Mouse (Mus musculus): ENCODE results near the gene Fam178b. TPM values are rescaled to one million over a fixed set of nuclear protein-coding genes. Genes with fewer than 3 reads are reported as not detected.
"Not testable (repeated sequence)": the region's sequence is repeated elsewhere in the genome, so short reads cannot be mapped to it uniquely, and the experiment has no call there.

Fam178b gene
- polyA plus RNA-seq, 1 experiment: 1.1 TPM

GRCm38 (mm10) chr1:36670256-36670655 is 12.7 kb downstream of the Fam178b start:
- no peaks in the 10 kb centered on the region for H3K4me1 ChIP-seq (ENCODE audit: control insufficient read depth, insufficient read depth, low read length)
- WGBS: 87% methylated on average over 4 of the region's 4 CpGs
- TF ChIP-seq CTCF (IDR thresholded peaks at IDR 0.05; ENCODE audit: borderline replicate concordance, insufficient read depth, low read depth, low read length): no peak
- TF ChIP-seq POLR2A (IDR thresholded peaks at IDR 0.05; ENCODE audit: borderline replicate concordance, insufficient read depth, low read length): no peak
- H3K27me3 ChIP-seq (ENCODE audit: control insufficient read depth, insufficient read depth, low read length): no peaks in the 10 kb centered on the region
- no peak for DNase-seq
- no peak overlapping the region for H3K4me3 ChIP-seq (replicated peaks; ENCODE audit: insufficient read depth, low read depth, low read length)
- no peak overlapping the region for H3K27ac ChIP-seq (ENCODE audit: insufficient read depth, low read length)

GRCm38 (mm10) chr1:36668007-36668406 is 15.0 kb downstream of the Fam178b start:
- not testable (repeated sequence) for DNase-seq; H3K4me3 ChIP-seq (replicated peaks; ENCODE audit: insufficient read depth, low read depth, low read length); H3K4me1 ChIP-seq (ENCODE audit: control insufficient read depth, insufficient read depth, low read length); H3K27me3 ChIP-seq (ENCODE audit: control insufficient read depth, insufficient read depth, low read length); H3K27ac ChIP-seq (ENCODE audit: insufficient read depth, low read length)
- WGBS: 78% methylated on average over 4 of the region's 4 CpGs

- TF ChIP-seq POLR2A (IDR thresholded peaks at IDR 0.05; ENCODE audit: borderline replicate concordance, insufficient read depth, low read length) (no peak), CTCF (IDR thresholded peaks at IDR 0.05; ENCODE audit: borderline replicate concordance, insufficient read depth, low read depth, low read length) (no peak)
- no peaks in the 10 kb centered on the region for H3K4me1 ChIP-seq (ENCODE audit: control insufficient read depth, insufficient read depth, low read length)
- no peaks in the 10 kb centered on the region for H3K27me3 ChIP-seq (ENCODE audit: control insufficient read depth, insufficient read depth, low read length)
- WGBS: 70% methylated on average over 4 of the region's 4 CpGs
- DNase-seq: no peak
- H3K27ac ChIP-seq (ENCODE audit: insufficient read depth, low read length): no peak overlapping the region
- no peak overlapping the region for H3K4me3 ChIP-seq (replicated peaks; ENCODE audit: insufficient read depth, low read depth, low read length)
Observed at GRCm38 (mm10) chr1:36665934-36666333, 17.0 kb downstream of the Fam178b start.

- TF ChIP-seq POLR2A (IDR thresholded peaks at IDR 0.05; ENCODE audit: borderline replicate concordance, insufficient read depth, low read length) (no peak), CTCF (IDR thresholded peaks at IDR 0.05; ENCODE audit: borderline replicate concordance, insufficient read depth, low read depth, low read length) (no peak)
- DNase-seq: no peak
- Histone ChIP-seq H3K27ac (ENCODE audit: insufficient read depth, low read length) (no peak overlapping the region), H3K4me3 (replicated peaks; ENCODE audit: insufficient read depth, low read depth, low read length) (no peak overlapping the region), H3K4me1 (ENCODE audit: control insufficient read depth, insufficient read depth, low read length) (no peaks in the 10 kb centered on the region), H3K27me3 (ENCODE audit: control insufficient read depth, insufficient read depth, low read length) (no peaks in the 10 kb centered on the region)
- WGBS: 74% methylated on average over 11 of the region's 11 CpGs
Observed at GRCm38 (mm10) chr1:36665165-36665723, 17.7 kb downstream of the Fam178b start.

GRCm38 (mm10) chr1:36664457-36664856 is 18.5 kb downstream of the Fam178b start:
- peak; percentile 53 to 63 for DNase-seq
- TF ChIP-seq CTCF (IDR thresholded peaks at IDR 0.05; ENCODE audit: borderline replicate concordance, insufficient read depth, low read depth, low read length) (peak; percentile 60), POLR2A (IDR thresholded peaks at IDR 0.05; ENCODE audit: borderline replicate concordance, insufficient read depth, low read length) (no peak)
- Histone ChIP-seq H3K4me1 (ENCODE audit: control insufficient read depth, insufficient read depth, low read length) (no peaks in the 10 kb centered on the region), H3K4me3 (replicated peaks; ENCODE audit: insufficient read depth, low read depth, low read length) (no peak overlapping the region), H3K27ac (ENCODE audit: insufficient read depth, low read length) (no peak overlapping the region), H3K27me3 (ENCODE audit: control insufficient read depth, insufficient read depth, low read length) (no peaks in the 10 kb centered on the region)
- WGBS: 48% methylated on average over 4 of the region's 4 CpGs

- DNase-seq: no peak
- H3K4me3 ChIP-seq (replicated peaks; ENCODE audit: insufficient read depth, low read depth, low read length): no peak overlapping the region
- no peak for TF ChIP-seq CTCF (IDR thresholded peaks at IDR 0.05; ENCODE audit: borderline replicate concordance, insufficient read depth, low read depth, low read length)
- TF ChIP-seq POLR2A (IDR thresholded peaks at IDR 0.05; ENCODE audit: borderline replicate concordance, insufficient read depth, low read length): no peak
- no peak overlapping the region for H3K27ac ChIP-seq (ENCODE audit: insufficient read depth, low read length)
- H3K27me3 ChIP-seq (ENCODE audit: control insufficient read depth, insufficient read depth, low read length): no peaks in the 10 kb centered on the region
- 84% methylated on average over 7 of the region's 7 CpGs for WGBS
- no peaks in the 10 kb centered on the region for H3K4me1 ChIP-seq (ENCODE audit: control insufficient read depth, insufficient read depth, low read length)
Observed at GRCm38 (mm10) chr1:36658621-36659399, 24.2 kb downstream of the Fam178b start.

GRCm38 (mm10) chr1:36657658-36658415 is 25.1 kb downstream of the Fam178b start:
- no peak for DNase-seq
- TF ChIP-seq POLR2A (IDR thresholded peaks at IDR 0.05; ENCODE audit: borderline replicate concordance, insufficient read depth, low read length) (no peak), CTCF (IDR thresholded peaks at IDR 0.05; ENCODE audit: borderline replicate concordance, insufficient read depth, low read depth, low read length) (no peak)
- Histone ChIP-seq H3K27me3 (ENCODE audit: control insufficient read depth, insufficient read depth, low read length) (no peaks in the 10 kb centered on the region), H3K27ac (ENCODE audit: insufficient read depth, low read length) (no peak overlapping the region), H3K4me1 (ENCODE audit: control insufficient read depth, insufficient read depth, low read length) (no peaks in the 10 kb centered on the region), H3K4me3 (replicated peaks; ENCODE audit: insufficient read depth, low read depth, low read length) (no peak overlapping the region)
- 88% methylated on average over 4 of the region's 4 CpGs for WGBS

- TF ChIP-seq POLR2A (IDR thresholded peaks at IDR 0.05; ENCODE audit: borderline replicate concordance, insufficient read depth, low read length): no peak
- TF ChIP-seq CTCF (IDR thresholded peaks at IDR 0.05; ENCODE audit: borderline replicate concordance, insufficient read depth, low read depth, low read length): no peak
- H3K4me3 ChIP-seq (replicated peaks; ENCODE audit: insufficient read depth, low read depth, low read length): no peak overlapping the region
- DNase-seq: no peak
- no peak overlapping the region for H3K27ac ChIP-seq (ENCODE audit: insufficient read depth, low read length)
- no peaks in the 10 kb centered on the region for H3K4me1 ChIP-seq (ENCODE audit: control insufficient read depth, insufficient read depth, low read length)
- H3K27me3 ChIP-seq (ENCODE audit: control insufficient read depth, insufficient read depth, low read length): no peaks in the 10 kb centered on the region
- WGBS: 98% methylated on average over 3 of the region's 3 CpGs
Observed at GRCm38 (mm10) chr1:36656233-36656632, 26.8 kb downstream of the Fam178b start.

All from cerebellum, adult 2 months (tissue).